Mouse (Mus musculus) kidney, postnatal 0 days (tissue): Measurements from ENCODE around the gene Msmp. TPM values are rescaled to one million over a fixed set of nuclear protein-coding genes. Genes with fewer than 3 reads are reported as not detected.

Experiments used
- ATAC-seq: fragments of 200-750 bp; cut with Nextera tagmentation; replicated peaks from 2 replicates; pipeline ENCODE4 v1.8.0; 2017; ENCODE audit warnings: low read depth, moderate number of reproducible peaks, moderate TSS enrichment, moderate library complexity; ENCODE audit not compliant: low FRiP score
- DNase-seq: peaks from one replicate; pipeline ENCODE4 v3.0.0-alpha.2; 2016; ENCODE audit warnings: low spot score
- H3K27ac ChIP-seq: fragments of 300-500 bp; sonication (generic); 2 replicates; pipeline ENCODE4 v1.5.1; 2014; ENCODE audit warnings: mild to moderate bottlenecking
- H3K27me3 ChIP-seq: fragments of 300-500 bp; sonication (generic); 2 replicates; pipeline ENCODE4 v1.6.1; 2014; ENCODE audit warnings: low read length, mixed read lengths; ENCODE audit not compliant: insufficient read depth
- H3K36me3 ChIP-seq: fragments of 300-500 bp; sonication (generic); 2 replicates; pipeline ENCODE4 v1.6.1; 2014; ENCODE audit warnings: low read length, mixed read lengths; ENCODE audit not compliant: insufficient read depth
- H3K4me1 ChIP-seq: fragments of 300-500 bp; sonication (generic); replicated peaks from 2 replicates; pipeline ENCODE4 v1.6.1; 2014; ENCODE audit warnings: antibody characterized with exemption, low read length, mixed read lengths; ENCODE audit not compliant: insufficient read depth
- H3K4me2 ChIP-seq: fragments of 300-500 bp; sonication (generic); 2 replicates; pipeline ENCODE4 v1.6.1; 2014; ENCODE audit warnings: mild to moderate bottlenecking, low read length, moderate library complexity, mixed read lengths
- H3K4me3 ChIP-seq: fragments of 300-500 bp; sonication (generic); replicated peaks from 2 replicates; pipeline ENCODE4 v1.5.1; 2014; ENCODE audit warnings: low read depth, low read length
- H3K9ac ChIP-seq: fragments of 300-500 bp; sonication (generic); 2 replicates; pipeline ENCODE4 v1.6.1; 2014; ENCODE audit warnings: low read depth, low read length
- H3K9me3 ChIP-seq: fragments of 300-500 bp; sonication (generic); replicated peaks from 2 replicates; pipeline ENCODE4 v1.6.1; 2016; ENCODE audit warnings: low read length, inconsistent platforms, mixed read lengths
- CTCF ChIP-seq: IDR thresholded peaks from 2 replicates; pipeline ENCODE4 v1.5.1; 2016; ENCODE audit warnings: antibody characterized with exemption, low read depth, mild to moderate bottlenecking, moderate library complexity
- WGBS: fragments of 180-500 bp; shearing (Covaris S2); extraction: QIAGEN DNeasy Blood & Tissue Kit; methylation state at CpG from one replicate; pipeline ENCODE4 v1.1.7; 2014; 5-methylcytosine and 5-hydroxymethylcytosine counted together
- polyA plus RNA-seq: library from polyadenylated mRNA; unstranded; fragments of >200 nt; fragmentation: Nextera tagmentation; extraction: Ambion mirVana; gene quantifications from 2 replicates; pipeline ENCODE4 v1.2.1, GENCODE M21; 2015

Msmp gene
- polyA plus RNA-seq, 1 experiment from 2014 or later: 2.0 TPM

- Histone ChIP-seq H3K4me3 (no peak overlapping the region), H3K9me3 (peaks cover under 1% of the 10 kb centered on the region; the same call in 1 of the 2 replicates), H3K27me3 (no peaks in the 10 kb centered on the region), H3K36me3 (no peaks in the 10 kb centered on the region), H3K4me1 (peaks cover 13% of the 10 kb centered on the region; the same call in 1 of the 2 replicates), H3K27ac (peak overlapping the region; percentile 64; the same call in 1 of the 2 replicates), H3K4me2 (peak overlapping the region; percentile 91), H3K9ac (no peak overlapping the region)
- DNase-seq: peak; percentile 9
- no peak for TF ChIP-seq CTCF
- ATAC-seq: no peak
- 28% methylated on average over 5 of the region's 5 CpGs for WGBS
Measured at GRCm38 (mm10) chr4:43630671-43631045, 46.4 kb upstream of the Msmp start.

- H3K4me2 ChIP-seq: no peak overlapping the region
- H3K27me3 ChIP-seq: no peaks in the 10 kb centered on the region
- WGBS: 5% methylated on average over 5 of the region's 5 CpGs
- H3K9me3 ChIP-seq: peaks cover 4% of the 10 kb centered on the region
- H3K27ac ChIP-seq: no peak overlapping the region
- peak; percentile 39; the same call in 1 of the 2 replicates for ATAC-seq
- H3K4me1 ChIP-seq: peaks cover 13% of the 10 kb centered on the region; the same call in 1 of the 2 replicates
- H3K36me3 ChIP-seq: no peaks in the 10 kb centered on the region
- no peak overlapping the region for H3K9ac ChIP-seq
- H3K4me3 ChIP-seq: no peak overlapping the region
- DNase-seq: peak; percentile 96
- peak; percentile 94 for TF ChIP-seq CTCF
Measured at GRCm38 (mm10) chr4:43630030-43630581, 45.8 kb upstream of the Msmp start.

DNA sequence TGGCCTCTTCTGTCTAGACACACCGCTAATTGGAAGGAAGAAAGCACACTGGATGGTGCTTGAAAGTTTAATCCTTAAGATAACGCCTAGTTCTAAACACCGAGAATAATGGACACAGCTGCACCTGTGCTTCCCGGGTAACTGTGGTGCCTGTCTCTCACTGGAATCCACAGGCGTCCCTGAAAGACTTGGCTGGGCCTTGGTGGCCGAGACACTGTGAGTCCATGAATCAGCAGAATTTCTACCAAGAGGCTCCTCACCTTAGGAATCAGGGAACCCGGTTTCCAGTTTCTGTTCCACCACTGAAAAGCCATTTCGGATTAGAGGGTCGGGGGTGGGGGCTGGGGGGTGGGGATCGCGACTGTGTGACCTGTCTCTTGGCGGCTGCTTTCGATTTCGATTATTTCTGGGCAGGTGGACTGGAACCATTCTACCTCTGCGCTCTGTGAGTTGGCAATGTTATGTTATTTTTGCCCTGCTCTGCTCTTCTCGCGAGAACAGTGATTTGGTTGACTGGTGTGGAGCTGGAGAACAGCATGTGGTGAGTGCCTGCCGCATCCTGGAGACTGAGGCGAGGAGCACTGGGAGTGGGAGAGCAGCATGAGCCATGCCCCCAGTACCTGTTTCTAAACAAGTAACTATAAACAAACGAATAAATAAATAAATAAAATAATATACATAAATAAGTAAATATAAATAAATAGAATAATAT is 45.0 kb upstream of the Msmp start:
- no peak overlapping the region for H3K4me2 ChIP-seq
- DNase-seq: peak; percentile 38
- peaks cover 4% of the 10 kb centered on the region for H3K9me3 ChIP-seq
- 48% methylated on average over 20 of the region's 20 CpGs for WGBS
- no peak overlapping the region for H3K4me3 ChIP-seq
- TF ChIP-seq CTCF: no peak
- ATAC-seq: no peak; the same call in 1 of the 2 replicates
- H3K36me3 ChIP-seq: no peaks in the 10 kb centered on the region
- H3K27ac ChIP-seq: no peak overlapping the region
- H3K27me3 ChIP-seq: no peaks in the 10 kb centered on the region
- no peak overlapping the region for H3K9ac ChIP-seq
- H3K4me1 ChIP-seq: peaks cover 13% of the 10 kb centered on the region; the same call in 1 of the 2 replicates

- no peak overlapping the region for H3K27ac ChIP-seq
- H3K9me3 ChIP-seq: 0 out of 2 replicates have a peak, but pooled peaks cover under 1% of the 10 kb centered on the region
- no peaks in the 10 kb centered on the region for H3K27me3 ChIP-seq
- H3K4me1 ChIP-seq: no peaks in the 10 kb centered on the region
- 83% methylated on average over 4 of the region's 4 CpGs for WGBS
- no peak for TF ChIP-seq CTCF
- no peaks in the 10 kb centered on the region for H3K36me3 ChIP-seq
- DNase-seq (no peak), ATAC-seq (no peak)
- no peak overlapping the region for H3K4me2 ChIP-seq
- no peak overlapping the region for H3K4me3 ChIP-seq
- no peak overlapping the region for H3K9ac ChIP-seq
Measured at GRCm38 (mm10) chr4:43620146-43620778, 36.0 kb upstream of the Msmp start.

GRCm38 (mm10) chr4:43613060-43613730 is 28.9 kb upstream of the Msmp start:
- H3K4me2 ChIP-seq: no peak overlapping the region
- no peak for TF ChIP-seq CTCF
- ATAC-seq: no peak
- no peak overlapping the region for H3K27ac ChIP-seq
- WGBS: 57% methylated on average over 3 of the region's 3 CpGs
- no peak overlapping the region for H3K9ac ChIP-seq
- no peaks in the 10 kb centered on the region for H3K9me3 ChIP-seq
- no peaks in the 10 kb centered on the region for H3K27me3 ChIP-seq
- no peak overlapping the region for H3K4me3 ChIP-seq
- H3K36me3 ChIP-seq: no peaks in the 10 kb centered on the region
- no peaks in the 10 kb centered on the region for H3K4me1 ChIP-seq
- peak; percentile 52 for DNase-seq

GRCm38 (mm10) chr4:43612534-43612933 is 28.2 kb upstream of the Msmp start:
- Histone ChIP-seq H3K9ac (no peak overlapping the region), H3K4me1 (no peaks in the 10 kb centered on the region), H3K36me3 (no peaks in the 10 kb centered on the region), H3K9me3 (no peaks in the 10 kb centered on the region), H3K4me3 (no peak overlapping the region), H3K27me3 (no peaks in the 10 kb centered on the region), H3K4me2 (no peak overlapping the region), H3K27ac (no peak overlapping the region)
- ATAC-seq (no peak), DNase-seq (no peak)
- 65% methylated on average over 10 of the region's 10 CpGs for WGBS
- no peak for TF ChIP-seq CTCF
